Mouse (Mus musculus) ES-E14 (cell line): ENCODE measurements around the gene Mtr. TPM values are rescaled to one million over a fixed set of nuclear protein-coding genes. Genes with fewer than 3 reads are reported as not detected.

Source experiments
- DNase-seq: peaks from one replicate; pipeline ENCODE4 v3.0.0-alpha.2; 2013; ENCODE audit warnings: low read depth, low spot score
- H3K27ac ChIP-seq: 2 replicates; pipeline ENCODE4 v1.5.1; 2012; ENCODE audit warnings: low read depth, mild to moderate bottlenecking, low read length, moderate library complexity, mixed read lengths; ENCODE audit not compliant: poor library complexity, insufficient read depth, severe bottlenecking
- H3K36me3 ChIP-seq: 2 replicates; pipeline ENCODE4 v1.6.1; 2012; ENCODE audit warnings: mild to moderate bottlenecking, low read length, moderate library complexity, mixed read lengths; ENCODE audit not compliant: control insufficient read depth, poor library complexity, insufficient read depth, severe bottlenecking
- H3K4me1 ChIP-seq, 2 experiments: fragments of 150-350 bp in 1 of 2; sonication (generic) in 1 of 2; 2 replicates each; pipeline ENCODE4 v1.6.1; 2012; ENCODE audit warnings: low read length in 2 of 2, mild to moderate bottlenecking in 1 of 2, mixed read lengths in 1 of 2; ENCODE audit not compliant: control insufficient read depth in 2 of 2, insufficient read depth in 2 of 2, poor library complexity in 1 of 2
- H3K4me3 ChIP-seq, 2 experiments: fragments of 150-350 bp in 1 of 2; sonication (generic) in 1 of 2; 2 replicates each; pipeline ENCODE4 v1.5.1; 2012; ENCODE audit warnings: low read length in 2 of 2, low read depth in 1 of 2, mild to moderate bottlenecking in 1 of 2, mixed read lengths in 1 of 2; ENCODE audit not compliant: insufficient read depth in 1 of 2, poor library complexity in 1 of 2, severe bottlenecking in 1 of 2
- H3K9ac ChIP-seq: 2 replicates; pipeline ENCODE4 v1.6.1; 2012; ENCODE audit warnings: low read depth, mild to moderate bottlenecking, low read length, mixed read lengths; ENCODE audit not compliant: poor library complexity, insufficient read depth, severe bottlenecking
- H3K9me3 ChIP-seq: fragments of 150-350 bp; sonication (generic); 2 replicates; pipeline ENCODE4 v1.6.1; 2012; ENCODE audit warnings: low read depth, mild to moderate bottlenecking, low read length; ENCODE audit not compliant: control insufficient read depth, insufficient read depth
- CHD2 ChIP-seq: IDR thresholded peaks from 2 replicates; pipeline ENCODE4 v1.6.1; 2014; ENCODE audit warnings: mild to moderate bottlenecking, low read depth, low read length, inconsistent platforms
- HCFC1 ChIP-seq: IDR thresholded peaks from 2 replicates; pipeline ENCODE4 v1.6.1; 2012; ENCODE audit warnings: low read length, inconsistent platforms, borderline replicate concordance; ENCODE audit not compliant: insufficient read depth
- MAFK ChIP-seq: IDR thresholded peaks from 2 replicates; pipeline ENCODE4 v1.6.1; 2014; ENCODE audit warnings: mild to moderate bottlenecking, low read depth, low read length, inconsistent platforms; ENCODE audit not compliant: insufficient read depth
- ZC3H11A ChIP-seq: IDR thresholded peaks from 2 replicates; pipeline ENCODE4 v1.6.1; 2012; ENCODE audit warnings: low read depth, mild to moderate bottlenecking, inconsistent platforms, low read length, borderline replicate concordance
- ZNF384 ChIP-seq: IDR thresholded peaks from 2 replicates; pipeline ENCODE4 v1.6.1; 2012; ENCODE audit warnings: low read depth, low read length, inconsistent platforms
- in situ Hi-C, 2 experiments: fragments of 600-800 bp; cut with MboI; formaldehyde crosslinking; loops; one replicate each; pipeline ENCODE4 v1.15.1; 2025; ENCODE audit warnings: low sequenced_read_pairs in 2 of 2, inconsistent platforms in 1 of 2; ENCODE audit not compliant: unreplicated experiment in 2 of 2
- total RNA-seq: library from RNA; depleted of rRNA; stranded (reverse); fragments of 300-350 nt; gene quantifications from 2 replicates; pipeline ENCODE4 v1.2.3, GENCODE M21; 2012

Gene Mtr
- total RNA-seq, 1 experiment, result 25.4 TPM

DNA sequence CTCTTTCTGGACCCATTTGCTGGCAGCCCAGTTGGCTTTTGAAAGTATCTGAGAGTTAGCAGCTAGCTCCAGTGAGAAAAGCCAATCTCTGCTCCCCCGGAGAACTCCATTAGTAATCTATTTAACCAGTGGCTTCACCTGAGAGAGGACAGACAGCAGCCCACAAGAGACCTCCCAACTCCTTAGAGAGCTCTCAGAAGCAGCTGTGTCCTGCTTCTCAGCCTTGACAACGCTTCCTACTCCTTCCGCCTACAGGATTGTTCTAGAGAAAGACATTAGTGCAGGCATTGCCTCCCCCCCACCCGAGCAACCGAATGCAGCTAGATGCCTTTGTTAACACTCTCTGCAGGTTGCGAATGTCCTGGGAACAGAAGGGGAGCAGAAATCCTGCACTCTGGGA lies 91.5 kb downstream of the Mtr start:
- Histone ChIP-seq H3K4me1 (peaks cover 2 to 18% of the 10 kb centered on the region in 2 experiments; a peak in 3 of 4 replicates), H3K4me3 (no peak overlapping the region), H3K27ac (no peak overlapping the region), H3K36me3 (no peaks in the 10 kb centered on the region), H3K9ac (no peak overlapping the region; the same call in 1 of the 2 replicates), H3K9me3 (no peaks in the 10 kb centered on the region)
- no peak for TF ChIP-seq HCFC1
- TF ChIP-seq ZC3H11A, result no peak
- TF ChIP-seq CHD2, result no peak
- no peak for TF ChIP-seq ZNF384
- no peak for TF ChIP-seq MAFK
- in situ Hi-C loops, result no loop called here
- no peak for DNase-seq

DNA sequence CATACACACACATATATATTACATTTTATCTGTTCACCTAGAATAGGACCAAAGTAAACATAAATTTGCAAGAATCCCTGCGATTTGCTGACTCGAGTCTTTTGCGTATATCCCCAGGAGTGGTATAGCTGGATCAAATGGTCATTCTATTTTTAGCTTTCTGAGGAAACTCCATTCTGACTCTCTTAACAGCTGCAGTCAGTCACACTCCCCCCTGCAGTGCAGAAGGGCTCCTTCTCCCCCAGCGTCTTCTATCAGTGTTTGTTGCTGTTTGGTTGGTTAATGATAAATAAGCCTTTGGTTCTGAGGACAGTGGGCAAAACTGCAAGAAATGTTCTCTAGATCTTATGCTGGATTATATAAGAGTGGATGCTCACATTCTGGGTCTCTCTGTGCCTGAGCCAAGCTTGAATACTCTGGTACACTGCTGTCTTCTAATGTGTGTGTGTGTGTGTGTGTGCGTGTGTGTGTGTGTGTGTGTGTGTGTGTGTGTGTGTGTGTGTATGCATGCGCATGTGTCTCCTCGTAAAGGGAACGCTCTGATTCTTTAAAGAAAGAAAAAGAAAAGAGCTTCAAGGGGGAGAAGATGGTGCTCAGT lies 92.4 kb downstream of the Mtr start:
- no peak for TF ChIP-seq ZNF384
- no peak for TF ChIP-seq CHD2
- no peak for TF ChIP-seq HCFC1
- TF ChIP-seq ZC3H11A, result no peak
- no peak for TF ChIP-seq MAFK
- H3K9ac ChIP-seq, result no peak overlapping the region
- H3K9me3 ChIP-seq, result no peaks in the 10 kb centered on the region
- no peaks in the 10 kb centered on the region for H3K36me3 ChIP-seq
- no peak for DNase-seq
- in situ Hi-C loops, result no loop called here
- H3K4me3 ChIP-seq, result no peak overlapping the region
- peaks cover 2 to 18% of the 10 kb centered on the region in 2 experiments; a peak in 3 of 4 replicates for H3K4me1 ChIP-seq
- H3K27ac ChIP-seq, result no peak overlapping the region

DNA sequence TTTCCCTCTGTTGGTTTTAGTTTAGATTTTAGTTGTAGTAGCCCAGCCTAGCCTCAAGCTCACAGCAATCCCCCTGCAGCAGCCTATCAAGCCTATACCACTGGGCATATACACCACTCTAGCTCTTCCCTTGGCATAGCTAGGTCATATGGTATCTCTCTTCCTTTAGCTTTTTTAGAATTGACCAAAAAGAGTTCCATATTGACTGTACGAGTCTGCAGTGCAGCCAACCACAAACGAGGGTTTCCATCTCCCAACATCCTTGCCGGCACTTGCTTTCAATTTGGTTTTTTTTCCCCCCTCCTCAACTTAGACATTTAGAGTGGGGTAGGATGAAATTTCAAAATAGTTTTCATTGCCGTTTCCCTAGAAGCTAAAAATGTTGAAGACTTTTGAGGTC lies 95.5 kb downstream of the Mtr start:
- H3K36me3 ChIP-seq, result no peaks in the 10 kb centered on the region
- TF ChIP-seq CHD2, result no peak
- no peak for TF ChIP-seq ZC3H11A
- TF ChIP-seq ZNF384, result no peak
- no peak for TF ChIP-seq MAFK
- no peak for TF ChIP-seq HCFC1
- H3K9me3 ChIP-seq, result no peaks in the 10 kb centered on the region
- no peak overlapping the region for H3K9ac ChIP-seq
- no peak overlapping the region for H3K4me3 ChIP-seq
- in situ Hi-C loops, result no loop called here
- DNase-seq, result no peak
- H3K4me1 ChIP-seq, result peaks cover 2 to 17% of the 10 kb centered on the region in 2 experiments; a peak in 3 of 4 replicates
- no peak overlapping the region for H3K27ac ChIP-seq

DNA sequence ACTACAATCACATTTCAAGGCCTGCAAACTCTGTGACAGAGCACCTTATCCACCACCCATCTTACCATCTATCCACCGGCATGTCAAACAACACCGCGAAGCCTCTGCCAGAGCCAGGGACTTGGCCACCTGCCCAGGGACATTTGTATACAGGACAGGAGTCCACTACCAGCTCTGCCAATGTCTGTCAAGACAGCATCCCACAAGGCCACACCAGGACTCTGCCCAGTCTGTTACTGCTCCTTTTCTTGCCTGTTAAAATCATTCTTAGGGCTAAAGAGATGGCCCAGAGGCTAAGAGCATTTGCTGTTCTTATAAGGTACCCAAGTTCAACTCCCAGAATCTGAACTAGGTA lies 97.8 kb downstream of the Mtr start:
- no peak overlapping the region for H3K4me3 ChIP-seq
- in situ Hi-C loops, result no loop called here
- H3K9me3 ChIP-seq, result no peaks in the 10 kb centered on the region
- H3K9ac ChIP-seq, result no peak overlapping the region
- H3K4me1 ChIP-seq, result peaks cover 2 to 10% of the 10 kb centered on the region in 2 experiments; a peak in 3 of 4 replicates
- H3K27ac ChIP-seq, result no peak overlapping the region
- DNase-seq, result no peak
- no peaks in the 10 kb centered on the region for H3K36me3 ChIP-seq
- TF ChIP-seq ZC3H11A, result no peak
- no peak for TF ChIP-seq ZNF384
- TF ChIP-seq CHD2, result no peak
- TF ChIP-seq HCFC1, result no peak
- TF ChIP-seq MAFK, result no peak
